Mouse (Mus musculus) gonadal fat pad, adult 2 months (tissue): ENCODE data around the gene Adam17. TPM values are rescaled to one million over a fixed set of nuclear protein-coding genes. Genes with fewer than 3 reads are reported as not detected.
"Not testable (repeated sequence)": the region's sequence is repeated elsewhere in the genome, so short reads cannot be mapped to it uniquely, and the experiment has no call there.

Source experiments
- DNase-seq: peaks from one replicate; pipeline ENCODE4 v3.0.0-alpha.2; 2012; ENCODE audit warnings: low read depth
- polyA plus RNA-seq: library from polyadenylated mRNA; depleted of rRNA; stranded (reverse); fragments of >200 nt; gene quantifications from 2 replicates; pipeline ENCODE4 v1.2.3, GENCODE M21; 2012; rRNA removed

Adam17 gene
- polyA plus RNA-seq = 25.2 and 36.1 TPM in 2 replicates

- no peak for DNase-seq
These were observed at the start of gene Adam17 for GRCm38 (mm10) chr12:21373100-21373819. Adam17 (minus strand) TSS chr12:21373632.

- no peak for DNase-seq
These were observed 45.2 kb upstream of the Adam17 start for GRCm38 (mm10) chr12:21418621-21419131.

- DNase-seq = no peak
These were observed 44.7 kb upstream of the Adam17 start for GRCm38 (mm10) chr12:21418083-21418482.

- no peak for DNase-seq
These were observed 44.0 kb upstream of the Adam17 start, which contains the start of gene Ywhaq for GRCm38 (mm10) chr12:21417100-21418070. Ywhaq (minus strand) TSS chr12:21417637.

- DNase-seq = no peak
These were observed 43.1 kb upstream of the Adam17 start for GRCm38 (mm10) chr12:21416506-21416905.

GRCm38 (mm10) chr12:21410620-21411019 is 37.2 kb upstream of the Adam17 start:
- DNase-seq = no peak

GRCm38 (mm10) chr12:21409651-21410050 is 36.2 kb upstream of the Adam17 start:
- DNase-seq = no peak

- no peak for DNase-seq
These were observed 35.4 kb upstream of the Adam17 start for GRCm38 (mm10) chr12:21408789-21409367.

- no peak for DNase-seq
These were observed 29.3 kb upstream of the Adam17 start for GRCm38 (mm10) chr12:21402771-21403170.

GRCm38 (mm10) chr12:21386201-21386600 is 12.8 kb upstream of the Adam17 start:
- DNase-seq = no peak

- DNase-seq = not testable (repeated sequence)
These were observed 5.4 kb upstream of the Adam17 start for GRCm38 (mm10) chr12:21378765-21379346.

GRCm38 (mm10) chr12:21375376-21376157 is 2.1 kb upstream of the Adam17 start:
- DNase-seq = no peak

- DNase-seq = no peak
These were observed 516 bp upstream of the Adam17 start for GRCm38 (mm10) chr12:21373820-21374475.

GRCm38 (mm10) chr12:21370035-21370611 is 3.3 kb downstream of the Adam17 start:
- DNase-seq = no peak

- no peak for DNase-seq
These were observed 4.4 kb downstream of the Adam17 start for GRCm38 (mm10) chr12:21369087-21369410.

GRCm38 (mm10) chr12:21368376-21369086 is 4.9 kb downstream of the Adam17 start:
- DNase-seq = no peak

- DNase-seq = no peak
These were observed 8.6 kb downstream of the Adam17 start for GRCm38 (mm10) chr12:21364624-21365435.

GRCm38 (mm10) chr12:21363195-21363594 is 10.2 kb downstream of the Adam17 start:
- no peak for DNase-seq
